Mouse (Mus musculus) CD4-positive, CD25-positive, alpha-beta regulatory T cell, adult 9 weeks (primary cell): ENCODE data around the gene Uba6. TPM values are rescaled to one million over a fixed set of nuclear protein-coding genes. Genes with fewer than 3 reads are reported as not detected.

Experiments
- polyA plus RNA-seq: library from polyadenylated mRNA; unstranded; fragments of 100-300 nt; shearing (Covaris generic); gene quantifications from one replicate; pipeline ENCODE4 v1.2.1, GENCODE M21; 2017

The Uba6 gene
- 26.6 TPM for polyA plus RNA-seq

DNA sequence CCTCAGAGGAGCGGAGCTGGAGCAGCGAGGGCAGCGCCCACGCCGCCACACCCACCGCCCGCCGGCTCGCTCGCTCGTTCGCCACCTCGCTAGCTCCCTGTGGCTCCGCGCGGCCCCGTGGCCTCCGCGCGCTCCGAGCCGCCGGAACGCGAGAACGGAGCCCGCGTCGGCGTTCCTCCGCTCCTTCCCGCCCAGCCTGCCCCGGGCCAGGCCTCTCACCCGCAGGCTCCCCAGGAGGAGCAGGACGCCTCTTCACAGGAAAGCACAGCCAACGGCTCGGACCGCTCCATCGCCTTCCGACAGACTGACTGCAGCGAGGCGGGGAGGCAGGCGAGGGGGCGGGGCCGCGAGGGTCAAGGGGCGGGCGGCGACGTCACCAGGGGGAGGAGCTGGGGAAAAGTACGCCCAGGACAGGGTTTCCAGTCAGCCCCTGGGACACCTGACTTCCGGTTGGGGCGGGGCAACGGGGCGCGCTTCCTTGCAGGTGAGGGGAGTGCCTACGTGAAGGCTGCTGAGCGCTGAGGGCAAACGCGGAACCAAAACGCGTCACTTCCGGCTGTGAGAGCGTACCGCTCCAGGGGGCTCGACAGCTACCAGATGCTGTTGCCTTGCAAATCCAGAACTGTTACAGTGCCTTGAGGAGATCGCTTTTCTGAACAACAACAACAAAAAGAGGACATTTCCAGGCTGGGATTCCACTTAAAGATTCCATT is at the start of gene Uba6:
TSS of gene Uba6 (minus strand) at position 355 of the 713 bp plus-strand sequence.

DNA sequence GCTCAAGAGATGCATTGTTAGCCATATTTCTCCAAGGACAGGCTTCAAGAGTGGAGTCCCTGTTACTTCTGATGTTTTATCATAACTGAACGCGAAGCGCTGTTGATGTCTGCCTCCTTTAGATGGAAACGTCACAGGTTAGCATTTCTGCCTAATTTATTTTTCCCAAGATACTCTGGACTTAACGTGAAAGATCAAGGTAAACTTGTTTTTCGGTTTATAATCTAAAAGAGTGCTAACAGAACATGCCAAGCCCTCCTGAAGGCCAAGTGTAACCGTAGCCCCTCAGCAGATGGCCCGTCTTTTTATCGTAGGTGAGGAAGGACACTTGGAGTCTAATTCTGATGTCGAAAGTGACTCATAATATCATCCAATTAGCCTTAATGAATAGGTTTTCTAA is 25.2 kb upstream of the Uba6 start, which contains the start of gene Gnrhr:
TSS of gene Gnrhr (minus strand) at position 101 of the 400 bp plus-strand sequence.

DNA sequence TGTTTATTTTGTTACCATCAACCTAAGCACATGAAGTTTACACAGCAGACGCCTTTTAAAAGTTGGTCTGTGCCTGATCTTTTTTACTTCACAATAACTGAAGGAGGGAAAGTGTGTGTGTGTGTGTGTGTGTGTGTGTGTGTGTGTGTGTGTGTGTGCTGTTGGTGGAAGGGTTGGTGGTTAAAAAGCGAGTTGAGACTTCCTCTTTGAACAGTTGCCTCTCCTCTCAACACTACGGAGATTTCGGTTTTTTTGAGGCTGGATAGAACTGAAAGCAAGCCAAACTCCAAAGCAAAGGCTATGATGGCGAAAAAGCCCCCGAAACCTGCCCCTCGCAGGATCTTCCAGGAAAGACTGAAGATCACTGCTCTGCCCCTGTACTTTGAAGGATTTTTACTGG is 101.1 kb downstream of the Uba6 start, which contains the start of gene Stap1:
TSS of gene Stap1 (plus strand) at position 209 of the 400 bp plus-strand sequence.

DNA sequence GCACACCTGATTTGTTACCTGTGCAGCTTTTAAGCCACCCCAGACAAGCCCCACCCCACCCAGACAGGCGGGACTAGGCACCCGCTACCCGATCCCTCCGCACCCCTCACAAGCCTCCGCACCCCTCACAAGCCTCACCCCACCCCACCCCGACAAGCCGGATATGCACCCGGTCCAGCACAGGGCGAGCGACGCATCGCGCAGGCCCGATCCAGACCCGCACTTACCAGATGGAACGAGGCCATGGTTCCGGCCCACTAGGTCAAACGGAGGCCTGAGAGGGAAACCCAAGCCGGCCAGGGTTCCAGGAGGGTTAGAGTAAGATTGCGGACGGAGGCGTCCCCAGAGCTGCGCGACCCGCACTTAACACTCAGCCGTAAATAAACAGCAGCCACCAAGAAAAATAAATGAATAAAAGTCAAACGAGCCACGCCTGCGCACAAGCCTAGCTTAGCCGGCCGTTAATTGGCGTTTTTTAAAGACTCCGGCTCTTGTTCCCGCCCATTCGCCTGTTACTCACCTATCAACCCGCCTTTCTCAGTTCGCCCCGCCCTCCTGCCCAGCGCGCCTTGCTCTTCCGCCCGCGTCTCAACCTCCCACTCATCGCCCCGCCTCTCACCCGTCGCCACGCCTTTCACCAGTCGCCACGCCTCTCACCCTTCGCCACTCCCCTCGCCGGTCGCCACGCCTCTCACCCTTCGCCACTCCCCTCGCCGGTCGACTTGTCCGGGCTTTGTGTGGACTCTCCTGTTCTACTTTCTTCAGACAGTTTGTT is 107.3 kb downstream of the Uba6 start, which contains the start of gene Cenpc1:
TSS of gene Cenpc1 (minus strand) at position 483 of the 775 bp plus-strand sequence.

Other genes starting within 250 kb of the Uba6 start
- gene Cenpc1, start 107.2 kb downstream of the Uba6 start, polyA plus RNA-seq, result 19.4 TPM
- gene Stap1, start 101.1 kb downstream of the Uba6 start, polyA plus RNA-seq, result 93.7 TPM
- gene Gnrhr, start 25.1 kb upstream of the Uba6 start, polyA plus RNA-seq, result not detected
- not detected for gene Tmprss11c, start 116.5 kb upstream of the Uba6 start, polyA plus RNA-seq
- gene Tmprss11d, start 200.6 kb upstream of the Uba6 start, polyA plus RNA-seq, result 0.12 TPM